Comparison of ENCODE assay signal across 14 mouse cellular contexts in the genomic region with DNA sequence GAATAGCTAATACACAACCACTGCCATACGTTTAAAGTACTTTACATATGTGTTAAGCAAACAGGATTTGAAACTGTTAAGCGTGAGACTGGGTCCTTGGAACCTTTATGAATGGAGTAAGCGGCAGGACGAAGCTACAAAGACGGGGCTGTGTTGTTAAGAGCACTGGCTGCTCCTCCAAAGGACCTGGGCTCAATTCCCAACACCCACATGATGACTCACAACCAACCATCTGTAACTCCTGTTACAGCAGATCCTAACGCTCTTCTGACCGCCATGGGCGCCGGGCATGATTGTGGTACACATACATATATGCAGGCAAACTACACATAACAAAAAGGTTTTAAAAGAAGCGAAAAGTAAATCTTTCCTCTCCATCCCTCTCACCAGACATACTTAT. TPM values are rescaled to one million over a fixed set of nuclear protein-coding genes. Genes with fewer than 3 reads are reported as not detected.
DNase-seq lines count a peak whose midpoint lies in the region; ATAC-seq and TF ChIP-seq lines count a peak whose summit lies in the region.
"Had no signal": no experiment of that assay in that cellular context is flagged by ENCODE, and none has a peak within 500 bp of the region (broad histone marks: within the 10 kb centered on the region; RNA-seq: fewer than 3 reads in every experiment).

No protein-coding gene starts in this region.

- TF ChIP-seq CTCF in layer of hippocampus, adult 2 months (conservative IDR thresholded peaks at IDR 0.05), result no peak
- TF ChIP-seq CTCF in lung, postnatal 0 days (IDR thresholded peaks at IDR 0.05), result no peak

- no peak overlapping the region for H3K27ac ChIP-seq in forebrain, embryonic 14.5 days (ENCODE audit: low read depth, low read length)
- H3K27ac ChIP-seq in forebrain, embryonic 11.5 days (ENCODE audit: low read depth, low read length), result no peak overlapping the region
- peak overlapping the region; percentile 51; the same call in 1 of the 2 replicates for H3K27ac ChIP-seq in layer of hippocampus, adult 2 months
- H3K27ac ChIP-seq in lung, postnatal 0 days (ENCODE audit: low read length), result no peak overlapping the region
- H3K27ac ChIP-seq: liver, embryonic 14.5 days had no signal

- no peak for TF ChIP-seq EP300 in lung, postnatal 0 days (IDR thresholded peaks at IDR 0.05)

- H3K9me3 ChIP-seq in forebrain, embryonic 14.5 days (replicated peaks; ENCODE audit: control insufficient read depth, low read length), result no peaks in the 10 kb centered on the region
- no peaks in the 10 kb centered on the region; the same call in 1 of the 2 replicates for H3K9me3 ChIP-seq in forebrain, embryonic 11.5 days (ENCODE audit: control insufficient read depth, low read length)
- H3K9me3 ChIP-seq in lung, postnatal 0 days (ENCODE audit: low read length), result no peaks in the 10 kb centered on the region

- no peak overlapping the region for H3K4me2 ChIP-seq in forebrain, embryonic 14.5 days (ENCODE audit: low read length)
- H3K4me2 ChIP-seq in forebrain, embryonic 11.5 days (ENCODE audit: low read depth, low read length, severe bottlenecking), result no peak overlapping the region
- no peak overlapping the region for H3K4me2 ChIP-seq in lung, postnatal 0 days (replicated peaks; ENCODE audit: low read depth, low read length)
- H3K4me2 ChIP-seq: forebrain, embryonic 13.5 days had no signal

- DNase-seq in forebrain, embryonic 14.5 days (ENCODE audit: low spot score), result peak; percentile 33
- DNase-seq in forebrain, embryonic 11.5 days (ENCODE audit: low spot score), result no peak
- DNase-seq in left cerebral cortex, adult 18-20 months (ENCODE audit: low spot score in 2 of 2), result peak; percentile 58 to 63
- no peak for DNase-seq in left cerebral cortex, adult 11 months (ENCODE audit: low spot score)
- DNase-seq in layer of hippocampus, adult 2 months (ENCODE audit: low spot score in 2 of 2), result peak; percentile 55 to 63
- DNase-seq in right cerebral cortex, postnatal 10 days (ENCODE audit: low spot score in 2 of 2), result peak; percentile 43 to 55
- DNase-seq in lung, postnatal 0 days (ENCODE audit: low spot score), result no peak
- DNase-seq in lung, postnatal 4 days, result no peak
- DNase-seq: adrenal gland, postnatal 10 days; cerebellum, postnatal 14 days; kidney, adult 18-20 months; lung, postnatal 36 days had no signal

- H3K4me1 ChIP-seq in forebrain, embryonic 14.5 days (ENCODE audit: control insufficient read depth, insufficient read depth, low read length), result peaks cover 12% of the 10 kb centered on the region
- peaks cover 12% of the 10 kb centered on the region for H3K4me1 ChIP-seq in forebrain, embryonic 11.5 days (replicated peaks; ENCODE audit: control insufficient read depth, insufficient read depth, low read length)
- H3K4me1 ChIP-seq in lung, postnatal 0 days (ENCODE audit: insufficient read depth, low read depth, low read length), result no peaks in the 10 kb centered on the region; the same call in 1 of the 2 replicates

- H3K4me3 ChIP-seq in forebrain, embryonic 14.5 days (ENCODE audit: low read depth, low read length), result no peak overlapping the region
- H3K4me3 ChIP-seq in forebrain, embryonic 11.5 days (ENCODE audit: low read depth, low read length), result no peak overlapping the region
- no peak overlapping the region for H3K4me3 ChIP-seq in layer of hippocampus, adult 2 months
- no peak overlapping the region for H3K4me3 ChIP-seq in lung, postnatal 0 days (ENCODE audit: low read depth, low read length)
- H3K4me3 ChIP-seq: forebrain, embryonic 13.5 days had no signal

- WGBS in forebrain, embryonic 14.5 days, result 70% methylated on average over 10 of the region's 10 CpGs
- 86% methylated on average over 10 of the region's 10 CpGs for WGBS in forebrain, embryonic 11.5 days
- 78% methylated on average over 10 of the region's 10 CpGs for WGBS in lung, postnatal 0 days

- peaks cover 7% of the 10 kb centered on the region; the same call in 1 of the 2 replicates for H3K27me3 ChIP-seq in forebrain, embryonic 14.5 days (replicated peaks; ENCODE audit: control insufficient read depth, insufficient read depth, low read length)
- peaks cover 8% of the 10 kb centered on the region for H3K27me3 ChIP-seq in forebrain, embryonic 11.5 days (ENCODE audit: control insufficient read depth, insufficient read depth, low read length)
- no peaks in the 10 kb centered on the region for H3K27me3 ChIP-seq in lung, postnatal 0 days (replicated peaks; ENCODE audit: insufficient read depth, low read length)

- no peaks in the 10 kb centered on the region for H3K36me3 ChIP-seq in forebrain, embryonic 14.5 days (ENCODE audit: control insufficient read depth, insufficient read depth, low read length)
- H3K36me3 ChIP-seq in forebrain, embryonic 11.5 days (ENCODE audit: control insufficient read depth, insufficient read depth, low read length), result no peaks in the 10 kb centered on the region
- no peaks in the 10 kb centered on the region for H3K36me3 ChIP-seq in lung, postnatal 0 days (ENCODE audit: insufficient read depth, low read length)

- no peak overlapping the region for H3K9ac ChIP-seq in forebrain, embryonic 14.5 days (ENCODE audit: low read length)
- no peak overlapping the region for H3K9ac ChIP-seq in forebrain, embryonic 11.5 days (ENCODE audit: low read length)
- H3K9ac ChIP-seq in lung, postnatal 0 days (replicated peaks; ENCODE audit: low read depth), result no peak overlapping the region
- H3K9ac ChIP-seq: forebrain, embryonic 13.5 days; liver, embryonic 14.5 days had no signal

- no peak for ATAC-seq in forebrain, embryonic 14.5 days
- ATAC-seq in forebrain, embryonic 11.5 days (replicated peaks; ENCODE audit: low FRiP score), result no peak
- ATAC-seq in lung, postnatal 0 days, result no peak
- ATAC-seq: forebrain, embryonic 13.5 days had no signal

RNA-seq across cellular contexts. Expression of gene Cybrd1, which starts 3.1 kb away (rescaled TPM):
- 0.55 and 0.69 TPM in 2 replicates for polyA plus RNA-seq in forebrain, embryonic 14.5 days (2014; fragmentation: Nextera tagmentation; extraction: Ambion mirVana)
- polyA plus RNA-seq in forebrain, embryonic 11.5 days (2014; fragmentation: Nextera tagmentation; extraction: Ambion mirVana), result 0.20 and 0.33 TPM in 2 replicates
- total RNA-seq in left cerebral cortex, adult 18-20 months (2021), result 1 to 10 TPM in 1 of 2 experiments, under 1 TPM in 1; 0.95 to 1.0 TPM
- 1 to 10 TPM; 2.7 to 3.2 TPM for total RNA-seq in layer of hippocampus, adult 2 months (2021)
- polyA plus RNA-seq in lung, postnatal 0 days (2015; fragmentation: Nextera tagmentation; extraction: Ambion mirVana), result 4.1 and 4.5 TPM in 2 replicates

Comparison
In these comparisons a context has a peak if more than half of its experiments do, and no peak if none do; other contexts are left out.
1. DNase-seq: peak in forebrain, embryonic 14.5 days (single experiment), left cerebral cortex, adult 18-20 months (2 of 2), layer of hippocampus, adult 2 months (2 of 2) and right cerebral cortex, postnatal 10 days (2 of 2); none in forebrain, embryonic 11.5 days (single experiment), left cerebral cortex, adult 11 months (single experiment), lung, postnatal 0 days (single experiment) and lung, postnatal 4 days (0 of 2).